Mouse (Mus musculus): ENCODE results near the gene Kcng1. TPM values are rescaled to one million over a fixed set of nuclear protein-coding genes. Genes with fewer than 3 reads are reported as not detected.

The Kcng1 gene
- total and polyA plus RNA-seq, 3 experiments, result 0.11 TPM; not detected in 2

DNA sequence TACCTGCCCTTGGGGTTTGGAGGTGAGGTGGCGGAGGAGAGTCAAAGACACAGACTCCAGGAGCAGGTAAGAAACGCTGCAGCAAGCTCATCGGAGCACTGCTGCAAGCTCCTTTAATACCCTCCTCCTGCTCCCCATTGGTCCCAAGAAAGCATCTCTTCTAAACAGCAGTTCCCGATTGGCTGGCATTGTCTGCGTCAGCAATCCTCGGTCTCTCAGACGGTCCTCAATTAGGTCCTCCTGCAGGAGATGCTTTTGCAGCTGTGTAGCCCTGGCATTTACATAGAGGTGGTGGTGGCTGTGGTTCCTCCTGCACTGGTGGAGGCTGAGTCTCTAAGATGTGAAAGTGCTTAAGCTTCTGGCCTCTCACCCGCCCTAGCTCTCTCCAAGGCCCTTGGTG is 36.0 kb downstream of the Kcng1 start:
- no peak for ATAC-seq (ENCODE audit: extremely low read depth, insufficient number of reproducible peaks, low FRiP score, poor library complexity, severe bottlenecking)
- no peak for DNase-seq (ENCODE audit: low spot score)
- peaks cover 10% of the 10 kb centered on the region for H3K27me3 ChIP-seq (ENCODE audit: insufficient read depth, low read length)
- H3K9me3 ChIP-seq (replicated peaks), result no peaks in the 10 kb centered on the region
- H3K36me3 ChIP-seq (replicated peaks), result no peaks in the 10 kb centered on the region
- no peaks in the 10 kb centered on the region; the same call in 1 of the 2 replicates for H3K4me1 ChIP-seq (ENCODE audit: insufficient read depth, low read depth, low read length)
- TF ChIP-seq GATA2 (IDR thresholded peaks at IDR 0.05; ENCODE audit: borderline replicate concordance, low read depth, low read length) (no peak), CTCF (IDR thresholded peaks at IDR 0.05; ENCODE audit: low read depth, low read length) (no peak), POLR2AphosphoS5 (IDR thresholded peaks at IDR 0.05; ENCODE audit: insufficient replicate concordance, low read depth, low read length) (no peak)
- no peak overlapping the region for H3K4me3 ChIP-seq (ENCODE audit: low read depth, low read length)

DNA sequence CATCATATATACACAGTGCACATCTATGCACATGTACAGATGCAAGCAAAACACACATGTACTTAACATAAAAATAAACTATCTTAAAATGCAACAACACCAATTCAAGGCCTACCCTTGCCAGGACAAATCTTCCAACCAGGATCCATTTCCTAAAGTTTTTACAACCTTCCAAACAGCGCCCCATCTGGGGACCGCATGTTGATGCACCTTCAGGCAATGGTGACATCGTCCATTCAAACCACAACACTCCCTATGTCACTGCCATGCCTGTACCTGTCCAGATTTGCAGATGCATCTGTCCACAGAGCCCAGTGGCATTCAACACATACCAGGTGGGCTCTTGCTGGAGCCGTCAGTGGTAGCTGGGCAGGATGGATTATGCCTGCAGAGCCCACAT is 38.3 kb downstream of the Kcng1 start:
- Histone ChIP-seq H3K27me3 (ENCODE audit: insufficient read depth, low read length) (peaks cover 13% of the 10 kb centered on the region), H3K9me3 (replicated peaks) (no peaks in the 10 kb centered on the region), H3K36me3 (replicated peaks) (no peaks in the 10 kb centered on the region), H3K4me1 (ENCODE audit: insufficient read depth, low read depth, low read length) (no peaks in the 10 kb centered on the region), H3K4me3 (ENCODE audit: low read depth, low read length) (no peak overlapping the region)
- no peak for ATAC-seq (ENCODE audit: extremely low read depth, insufficient number of reproducible peaks, low FRiP score, poor library complexity, severe bottlenecking)
- TF ChIP-seq CTCF (IDR thresholded peaks at IDR 0.05; ENCODE audit: low read depth, low read length) (no peak), GATA1 (IDR thresholded peaks at IDR 0.05; ENCODE audit: borderline replicate concordance, low read length) (no peak), TAL1 (conservative IDR thresholded peaks at IDR 0.05; ENCODE audit: low read depth, low read length) (no peak), GATA2 (IDR thresholded peaks at IDR 0.05; ENCODE audit: borderline replicate concordance, low read depth, low read length) (no peak), POLR2AphosphoS5 (IDR thresholded peaks at IDR 0.05; ENCODE audit: insufficient replicate concordance, low read depth, low read length) (no peak)
- no peak for DNase-seq (ENCODE audit: low spot score)

DNA sequence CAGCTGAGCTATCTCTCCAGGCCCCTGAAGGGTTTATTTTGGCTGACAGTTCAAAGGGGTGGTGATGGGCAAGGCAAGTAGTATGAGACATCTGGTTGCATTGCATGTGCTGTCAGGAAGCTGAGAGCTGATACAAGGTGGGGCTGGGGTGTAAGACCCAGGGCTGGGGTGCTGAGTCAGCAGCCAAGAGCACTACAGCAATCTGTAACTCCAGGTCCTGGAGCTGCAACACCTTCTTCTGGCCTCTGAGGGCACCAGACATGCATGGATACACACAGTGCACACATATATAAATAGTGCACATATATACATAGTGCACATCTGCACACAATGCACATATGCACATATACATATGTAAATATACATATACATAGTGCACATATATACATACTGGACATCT is 38.7 kb downstream of the Kcng1 start:
- ATAC-seq (ENCODE audit: extremely low read depth, insufficient number of reproducible peaks, low FRiP score, poor library complexity, severe bottlenecking) (no peak), DNase-seq (ENCODE audit: low spot score) (no peak)
- Histone ChIP-seq H3K4me1 (ENCODE audit: insufficient read depth, low read depth, low read length) (no peaks in the 10 kb centered on the region), H3K27me3 (ENCODE audit: insufficient read depth, low read length) (peaks cover 14% of the 10 kb centered on the region), H3K4me3 (ENCODE audit: low read depth, low read length) (no peak overlapping the region), H3K36me3 (replicated peaks) (no peaks in the 10 kb centered on the region), H3K9me3 (replicated peaks) (no peaks in the 10 kb centered on the region)
- TF ChIP-seq CTCF (IDR thresholded peaks at IDR 0.05; ENCODE audit: low read depth, low read length) (no peak), GATA2 (IDR thresholded peaks at IDR 0.05; ENCODE audit: borderline replicate concordance, low read depth, low read length) (no peak), GATA1 (IDR thresholded peaks at IDR 0.05; ENCODE audit: borderline replicate concordance, low read length) (no peak), POLR2AphosphoS5 (IDR thresholded peaks at IDR 0.05; ENCODE audit: insufficient replicate concordance, low read depth, low read length) (no peak), TAL1 (conservative IDR thresholded peaks at IDR 0.05; ENCODE audit: low read depth, low read length) (no peak)

DNA sequence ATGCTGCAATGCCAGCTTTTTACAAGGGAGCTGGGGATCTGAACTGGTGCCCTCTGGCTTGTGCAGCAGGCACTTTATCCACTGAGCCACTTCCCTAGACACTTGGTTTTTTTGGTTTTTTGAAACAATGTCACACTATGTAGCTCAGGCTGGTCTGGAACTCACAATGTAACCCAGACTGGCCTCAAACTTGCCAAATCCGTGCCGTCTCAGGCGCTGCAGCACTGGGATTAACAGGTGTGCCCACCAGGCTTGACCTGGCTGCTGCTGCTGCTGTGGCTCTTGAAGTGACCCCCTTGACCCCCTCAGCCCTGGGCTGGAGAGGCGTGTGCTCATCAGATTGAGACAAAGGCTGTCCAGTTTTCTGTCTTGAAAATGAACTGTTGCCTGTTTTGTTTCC is 43.2 kb downstream of the Kcng1 start:
- Histone ChIP-seq H3K4me1 (ENCODE audit: insufficient read depth, low read depth, low read length) (peaks cover 8% of the 10 kb centered on the region; the same call in 1 of the 2 replicates), H3K27me3 (ENCODE audit: insufficient read depth, low read length) (peaks cover 4% of the 10 kb centered on the region), H3K4me3 (ENCODE audit: low read depth, low read length) (no peak overlapping the region), H3K9me3 (replicated peaks) (no peaks in the 10 kb centered on the region), H3K36me3 (replicated peaks) (peaks cover 23% of the 10 kb centered on the region)
- TF ChIP-seq TAL1 (conservative IDR thresholded peaks at IDR 0.05; ENCODE audit: low read depth, low read length) (no peak), CTCF (IDR thresholded peaks at IDR 0.05; ENCODE audit: low read depth, low read length) (no peak), GATA1 (IDR thresholded peaks at IDR 0.05; ENCODE audit: borderline replicate concordance, low read length) (no peak), GATA2 (IDR thresholded peaks at IDR 0.05; ENCODE audit: borderline replicate concordance, low read depth, low read length) (no peak), POLR2AphosphoS5 (IDR thresholded peaks at IDR 0.05; ENCODE audit: insufficient replicate concordance, low read depth, low read length) (no peak)
- no peak for ATAC-seq (ENCODE audit: extremely low read depth, insufficient number of reproducible peaks, low FRiP score, poor library complexity, severe bottlenecking)
- DNase-seq (ENCODE audit: low spot score), result no peak

DNA sequence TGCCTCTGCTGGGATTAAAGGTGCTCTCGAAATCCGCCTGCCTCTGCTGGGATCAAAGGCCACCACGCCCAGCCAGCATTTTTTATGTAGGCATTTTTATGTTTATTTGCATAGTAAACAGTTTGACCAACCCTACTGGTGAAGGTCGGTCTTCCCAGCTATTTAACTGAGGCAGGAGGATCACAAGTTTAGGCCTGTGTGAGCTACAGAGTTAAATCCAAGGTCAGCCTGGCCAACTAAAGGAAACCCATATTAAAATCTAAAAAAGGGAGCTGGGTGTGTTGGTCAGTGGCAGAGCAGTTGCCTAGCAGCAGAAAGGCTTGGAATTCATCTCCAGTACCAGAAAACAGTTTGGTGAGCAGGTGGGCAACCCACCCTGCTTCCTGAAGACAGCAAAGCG is 48.2 kb downstream of the Kcng1 start:
- no peak overlapping the region for H3K4me3 ChIP-seq (ENCODE audit: low read depth, low read length)
- no peak for TF ChIP-seq POLR2AphosphoS5 (IDR thresholded peaks at IDR 0.05; ENCODE audit: insufficient replicate concordance, low read depth, low read length)
- TF ChIP-seq GATA1 (IDR thresholded peaks at IDR 0.05; ENCODE audit: borderline replicate concordance, low read length), result no peak
- TF ChIP-seq CTCF (IDR thresholded peaks at IDR 0.05; ENCODE audit: low read depth, low read length), result no peak
- no peak for TF ChIP-seq GATA2 (IDR thresholded peaks at IDR 0.05; ENCODE audit: borderline replicate concordance, low read depth, low read length)
- TF ChIP-seq TAL1 (conservative IDR thresholded peaks at IDR 0.05; ENCODE audit: low read depth, low read length), result no peak
- H3K36me3 ChIP-seq (replicated peaks), result peaks cover 49% of the 10 kb centered on the region
- ATAC-seq (ENCODE audit: extremely low read depth, insufficient number of reproducible peaks, low FRiP score, poor library complexity, severe bottlenecking) (no peak), DNase-seq (ENCODE audit: low spot score) (no peak)
- peaks cover 40% of the 10 kb centered on the region for H3K4me1 ChIP-seq (ENCODE audit: insufficient read depth, low read depth, low read length)
- H3K9me3 ChIP-seq (replicated peaks), result no peaks in the 10 kb centered on the region
- H3K27me3 ChIP-seq (ENCODE audit: insufficient read depth, low read length), result peaks cover 1% of the 10 kb centered on the region

DNA sequence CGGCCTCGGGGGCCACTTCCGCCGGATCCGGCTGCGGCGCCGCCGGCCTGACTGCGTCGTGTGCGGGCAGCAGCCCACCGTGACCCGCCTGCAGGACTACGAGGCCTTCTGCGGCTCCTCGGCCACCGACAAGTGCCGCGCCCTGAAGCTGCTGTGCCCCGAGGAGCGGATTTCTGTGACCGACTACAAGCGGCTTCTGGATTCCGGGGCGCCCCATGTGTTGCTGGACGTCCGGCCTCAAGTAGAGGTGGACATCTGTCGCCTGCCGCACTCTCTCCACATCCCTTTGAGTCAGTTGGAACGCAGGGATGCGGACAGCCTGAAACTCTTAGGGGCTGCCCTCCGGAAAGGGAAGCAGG is 50.1 kb downstream of the Kcng1 start:
- Histone ChIP-seq H3K4me1 (ENCODE audit: insufficient read depth, low read depth, low read length) (peaks cover 49% of the 10 kb centered on the region), H3K9me3 (replicated peaks) (no peaks in the 10 kb centered on the region), H3K27me3 (ENCODE audit: insufficient read depth, low read length) (no peaks in the 10 kb centered on the region), H3K36me3 (replicated peaks) (peaks cover 66% of the 10 kb centered on the region), H3K4me3 (ENCODE audit: low read depth, low read length) (peak overlapping the region; percentile 100)
- TF ChIP-seq POLR2AphosphoS5 (IDR thresholded peaks at IDR 0.05; ENCODE audit: insufficient replicate concordance, low read depth, low read length), result no peak
- TF ChIP-seq CTCF (IDR thresholded peaks at IDR 0.05; ENCODE audit: low read depth, low read length), result no peak
- no peak for TF ChIP-seq TAL1 (conservative IDR thresholded peaks at IDR 0.05; ENCODE audit: low read depth, low read length)
- no peak for TF ChIP-seq GATA2 (IDR thresholded peaks at IDR 0.05; ENCODE audit: borderline replicate concordance, low read depth, low read length)
- TF ChIP-seq GATA1 (IDR thresholded peaks at IDR 0.05; ENCODE audit: borderline replicate concordance, low read length), result no peak
- DNase-seq (ENCODE audit: low spot score) (no peak), ATAC-seq (ENCODE audit: extremely low read depth, insufficient number of reproducible peaks, low FRiP score, poor library complexity, severe bottlenecking) (no peak)

Data from G1E (cell line).